Mouse (Mus musculus) G1E (cell line): ENCODE data around the gene Tmem209. TPM values are rescaled to one million over a fixed set of nuclear protein-coding genes. Genes with fewer than 3 reads are reported as not detected.

ENCODE experiments used
- ATAC-seq: 2 replicates; pipeline ENCODE4 v1.8.0; 2016; ENCODE audit warnings: mild to moderate bottlenecking; ENCODE audit not compliant: insufficient number of reproducible peaks, poor library complexity, low FRiP score, severe bottlenecking; ENCODE audit errors: extremely low read depth
- DNase-seq: peaks from one replicate; pipeline ENCODE4 v3.0.0; 2012; ENCODE audit warnings: low spot score
- H3K27me3 ChIP-seq: 2 replicates; pipeline ENCODE4 v1.6.1; 2012; ENCODE audit warnings: mild to moderate bottlenecking, low read length, inconsistent platforms; ENCODE audit not compliant: insufficient read depth
- H3K36me3 ChIP-seq: replicated peaks from 2 replicates; pipeline ENCODE3; 2012; ENCODE audit warnings: mild to moderate bottlenecking, inconsistent platforms
- H3K4me1 ChIP-seq: 2 replicates; pipeline ENCODE4 v1.6.1; 2012; ENCODE audit warnings: low read depth, low read length, inconsistent platforms, mixed read lengths; ENCODE audit not compliant: insufficient read depth
- H3K4me3 ChIP-seq: 2 replicates; pipeline ENCODE4 v1.5.1; 2012; ENCODE audit warnings: low read depth, mild to moderate bottlenecking, inconsistent platforms, low read length, moderate library complexity, mixed read lengths
- H3K9me3 ChIP-seq: replicated peaks from 2 replicates; pipeline ENCODE4 v1.6.1; 2012; ENCODE audit warnings: inconsistent platforms
- CTCF ChIP-seq: IDR thresholded peaks from 2 replicates; pipeline ENCODE4 v1.5.1; 2012; ENCODE audit warnings: low read depth, low read length, inconsistent platforms, mixed read lengths
- GATA1 ChIP-seq: IDR thresholded peaks from 2 replicates; pipeline ENCODE4 v1.6.1; 2012; ENCODE audit warnings: borderline replicate concordance, low read length, inconsistent platforms, mixed read lengths
- GATA2 ChIP-seq: IDR thresholded peaks from 2 replicates; pipeline ENCODE4 v1.6.1; 2012; ENCODE audit warnings: low read depth, low read length, inconsistent platforms, borderline replicate concordance
- POLR2AphosphoS5 ChIP-seq: IDR thresholded peaks from 2 replicates; pipeline ENCODE4 v1.6.1; 2012; ENCODE audit warnings: low read depth, low read length, inconsistent platforms; ENCODE audit not compliant: insufficient replicate concordance
- TAL1 ChIP-seq: conservative IDR thresholded peaks from 2 replicates; pipeline ENCODE4 v1.6.1; 2012; ENCODE audit warnings: low read depth, low read length, inconsistent platforms, mixed read lengths
- polyA plus RNA-seq: library from polyadenylated mRNA; stranded (reverse); fragments of >175 nt; gene quantifications from 2 replicates; pipeline ENCODE4 v1.2.3, GENCODE M21; 2012
- total RNA-seq, 2 experiments: library from RNA; stranded (forward) in 1 of 2; stranded (reverse) in 1 of 2; fragments of 200-1000 nt in 1 of 2; fragments of >200 nt in 1 of 2; fragmentation: Nextera tagmentation in 1 of 2; gene quantifications; 2 replicates each; pipeline ENCODE4 v1.2.3; 2014 to 2017

The Tmem209 gene
- total and polyA plus RNA-seq, 3 experiments = 2.6 to 120 (median 36.8) TPM

- ATAC-seq (no peak), DNase-seq (no peak)
- no peaks in the 10 kb centered on the region for H3K4me1 ChIP-seq
- H3K36me3 ChIP-seq = peaks cover 100% of the 10 kb centered on the region
- H3K4me3 ChIP-seq = no peak overlapping the region
- H3K9me3 ChIP-seq = no peaks in the 10 kb centered on the region
- no peaks in the 10 kb centered on the region for H3K27me3 ChIP-seq
- TF ChIP-seq CTCF (no peak), TAL1 (no peak), GATA2 (no peak), POLR2AphosphoS5 (no peak), GATA1 (no peak)
Observed at GRCm38 (mm10) chr6:30482908-30483307, 26.7 kb downstream of the Tmem209 start.

- no peak overlapping the region for H3K4me3 ChIP-seq
- H3K4me1 ChIP-seq = no peaks in the 10 kb centered on the region
- ATAC-seq = no peak
- peaks cover 84% of the 10 kb centered on the region for H3K36me3 ChIP-seq
- no peaks in the 10 kb centered on the region for H3K27me3 ChIP-seq
- DNase-seq = no peak
- no peaks in the 10 kb centered on the region for H3K9me3 ChIP-seq
- TF ChIP-seq POLR2AphosphoS5 = no peak
- no peak for TF ChIP-seq GATA1
Observed at GRCm38 (mm10) chr6:30479418-30479817, 30.2 kb downstream of the Tmem209 start.

- Histone ChIP-seq H3K4me3 (no peak overlapping the region), H3K4me1 (no peaks in the 10 kb centered on the region), H3K27me3 (no peaks in the 10 kb centered on the region), H3K9me3 (no peaks in the 10 kb centered on the region), H3K36me3 (peaks cover 68% of the 10 kb centered on the region)
- DNase-seq (no peak), ATAC-seq (no peak)
- TF ChIP-seq TAL1 = no peak
- no peak for TF ChIP-seq POLR2AphosphoS5
- TF ChIP-seq GATA2 = no peak
- no peak for TF ChIP-seq CTCF
- TF ChIP-seq GATA1 = no peak
Observed at GRCm38 (mm10) chr6:30477784-30478183, 31.8 kb downstream of the Tmem209 start.

GRCm38 (mm10) chr6:30477210-30477714 is 32.3 kb downstream of the Tmem209 start:
- ATAC-seq (no peak), DNase-seq (no peak)
- TF ChIP-seq GATA2 (no peak), POLR2AphosphoS5 (no peak), TAL1 (no peak), GATA1 (no peak), CTCF (no peak)
- Histone ChIP-seq H3K36me3 (peaks cover 63% of the 10 kb centered on the region), H3K27me3 (no peaks in the 10 kb centered on the region), H3K4me3 (no peak overlapping the region), H3K9me3 (no peaks in the 10 kb centered on the region), H3K4me1 (no peaks in the 10 kb centered on the region)

- Histone ChIP-seq H3K9me3 (no peaks in the 10 kb centered on the region), H3K36me3 (peaks cover 52% of the 10 kb centered on the region), H3K4me3 (no peak overlapping the region), H3K27me3 (no peaks in the 10 kb centered on the region), H3K4me1 (no peaks in the 10 kb centered on the region)
- TF ChIP-seq GATA1 = no peak
- ATAC-seq (no peak), DNase-seq (no peak)
Observed at GRCm38 (mm10) chr6:30476025-30476765, 33.4 kb downstream of the Tmem209 start.

GRCm38 (mm10) chr6:30471706-30472105 is 37.9 kb downstream of the Tmem209 start:
- TF ChIP-seq GATA2 = no peak
- TF ChIP-seq TAL1 = no peak
- no peak for TF ChIP-seq POLR2AphosphoS5
- TF ChIP-seq CTCF = no peak
- TF ChIP-seq GATA1 = no peak
- no peak for ATAC-seq
- no peaks in the 10 kb centered on the region for H3K9me3 ChIP-seq

More at GRCm38 (mm10) chr6:30471706-30472105, 37.9 kb downstream of the Tmem209 start:
- no peak for DNase-seq
- Histone ChIP-seq H3K4me1 (peaks cover 12% of the 10 kb centered on the region), H3K4me3 (no peak overlapping the region), H3K36me3 (peaks cover 7% of the 10 kb centered on the region), H3K27me3 (peaks cover 25% of the 10 kb centered on the region)
